Comparison of ENCODE assay signal across 17 mouse cellular contexts in genomic region chr14:84476906-84477305, GRCm38 (mm10). TPM values are rescaled to one million over a fixed set of nuclear protein-coding genes. Genes with fewer than 3 reads are reported as not detected.
"Had no signal": no experiment of that assay in that cellular context is flagged by ENCODE, and none has a peak within 500 bp of the region (broad histone marks: within the 10 kb centered on the region; RNA-seq: fewer than 3 reads in every experiment).

No protein-coding gene starts in this region.

- H3K4me3 ChIP-seq: liver, embryonic 12.5 days; megakaryocyte, embryonic 14.5 days; midbrain, embryonic 12.5 days; midbrain, embryonic 15.5 days; neural tube, embryonic 13.5 days had no signal

- ATAC-seq: liver, embryonic 12.5 days had no signal

- DNase-seq: lung, adult 18-20 months; lung, embryonic 14.5 days; lung, postnatal 10 days; right cerebral cortex, postnatal 14 days; spleen, adult 18-20 months; thymus, adult 18-20 months; thymus, postnatal 14 days; thymus, postnatal 36 days had no signal

- H3K36me3 ChIP-seq: liver, embryonic 12.5 days; midbrain, embryonic 12.5 days; midbrain, embryonic 15.5 days; neural tube, embryonic 13.5 days had no signal

- H3K4me1 ChIP-seq: liver, embryonic 12.5 days; megakaryocyte, embryonic 14.5 days; neural tube, embryonic 13.5 days had no signal

- H3K4me2 ChIP-seq: liver, embryonic 12.5 days; lung, embryonic 14.5 days; midbrain, embryonic 12.5 days; midbrain, embryonic 15.5 days; neural tube, embryonic 13.5 days had no signal

- H3K27me3 ChIP-seq: liver, embryonic 12.5 days; megakaryocyte, embryonic 14.5 days; midbrain, embryonic 12.5 days; midbrain, embryonic 15.5 days; neural tube, embryonic 13.5 days had no signal

- H3K9me3 ChIP-seq: liver, embryonic 12.5 days; megakaryocyte, embryonic 14.5 days; midbrain, embryonic 12.5 days; midbrain, embryonic 15.5 days; neural tube, embryonic 13.5 days had no signal

- H3K9ac ChIP-seq: liver, embryonic 12.5 days; liver, embryonic 14.5 days; lung, embryonic 14.5 days; midbrain, embryonic 12.5 days; midbrain, embryonic 15.5 days; neural tube, embryonic 13.5 days had no signal

- H3K27ac ChIP-seq: liver, embryonic 12.5 days; liver, embryonic 14.5 days; macrophage; midbrain, embryonic 12.5 days; midbrain, embryonic 15.5 days; neural tube, embryonic 13.5 days had no signal

RNA-seq across cellular contexts. Expression of gene Pcdh17, which starts 33.5 kb away (rescaled TPM):
- total RNA-seq: monocyte, adult 5-6 weeks; neutrophil, adult 5-6 weeks had no signal
- polyA plus RNA-seq: macrophage had no signal
